Mouse (Mus musculus): ENCODE data around the gene Ssr2. TPM values are rescaled to one million over a fixed set of nuclear protein-coding genes. Genes with fewer than 3 reads are reported as not detected.

Ssr2 gene
- polyA plus RNA-seq, 1 experiment from 2014 or later = 135 TPM

GRCm38 (mm10) chr3:88633056-88633455 is 57.4 kb downstream of the Ssr2 start:
- Histone ChIP-seq H3K4me1 (peaks cover 3% of the 10 kb centered on the region; the same call in 1 of the 2 replicates), H3K4me2 (no peak overlapping the region), H3K9me3 (no peaks in the 10 kb centered on the region), H3K9ac (no peak overlapping the region), H3K36me3 (replicated peaks) (peaks cover 94% of the 10 kb centered on the region), H3K4me3 (replicated peaks) (no peak overlapping the region), H3K27ac (no peak overlapping the region), H3K27me3 (no peaks in the 10 kb centered on the region)
- WGBS = 95% methylated on average over 10 of the region's 10 CpGs
- ATAC-seq (ENCODE audit: low FRiP score) = no peak

- 92% methylated on average over 19 of the region's 19 CpGs for WGBS
These were observed 60.0 kb downstream of the Ssr2 start for GRCm38 (mm10) chr3:88635506-88636275.

GRCm38 (mm10) chr3:88636555-88636986 is 60.9 kb downstream of the Ssr2 start:
- no peaks in the 10 kb centered on the region for H3K9me3 ChIP-seq
- H3K27me3 ChIP-seq = no peaks in the 10 kb centered on the region
- ATAC-seq (ENCODE audit: low FRiP score) = no peak
- H3K4me2 ChIP-seq = no peak overlapping the region
- peaks cover 95% of the 10 kb centered on the region for H3K36me3 ChIP-seq (replicated peaks)
- H3K4me3 ChIP-seq (replicated peaks) = no peak overlapping the region
- no peaks in the 10 kb centered on the region for H3K4me1 ChIP-seq
- H3K27ac ChIP-seq = no peak overlapping the region
- 93% methylated on average over 8 of the region's 8 CpGs for WGBS
- H3K9ac ChIP-seq = no peak overlapping the region

More at GRCm38 (mm10) chr3:88635506-88636275, 60.0 kb downstream of the Ssr2 start:
- Histone ChIP-seq H3K9ac (no peak overlapping the region), H3K27ac (no peak overlapping the region), H3K27me3 (no peaks in the 10 kb centered on the region), H3K4me3 (replicated peaks) (no peak overlapping the region), H3K4me1 (no peaks in the 10 kb centered on the region), H3K4me2 (no peak overlapping the region), H3K36me3 (replicated peaks) (peaks cover 96% of the 10 kb centered on the region), H3K9me3 (no peaks in the 10 kb centered on the region)
- ATAC-seq (ENCODE audit: low FRiP score) = no peak

- no peak for ATAC-seq (ENCODE audit: low FRiP score)
- Histone ChIP-seq H3K27me3 (no peaks in the 10 kb centered on the region), H3K4me1 (no peaks in the 10 kb centered on the region), H3K9ac (no peak overlapping the region), H3K36me3 (replicated peaks) (peaks cover 95% of the 10 kb centered on the region), H3K4me3 (replicated peaks) (no peak overlapping the region), H3K27ac (no peak overlapping the region), H3K9me3 (no peaks in the 10 kb centered on the region), H3K4me2 (no peak overlapping the region)
- WGBS = 92% methylated on average over 5 of the region's 5 CpGs
These were observed 61.5 kb downstream of the Ssr2 start for GRCm38 (mm10) chr3:88637134-88637533.

MicroRNAs encoded within 50 kb of the gene (microRNA counts, 519-probe panel; counts per million panel counts)
- not detected for microRNA mmu-miR-1905

Small RNAs within 50 kb of the gene (microRNA-seq; reads per million reads assigned to microRNA genes)
- gene Mir1905 = not detected

Other genes starting within 250 kb of the Ssr2 start
- 1.9 and 3.3 TPM in 2 replicates for gene Tmem79, start 239.7 kb upstream of the Ssr2 start, polyA plus RNA-seq (2016; fragmentation: Nextera tagmentation; extraction: Ambion mirVana)
- 80.0 and 81.2 TPM in 2 replicates for gene Smg5, start 239.6 kb upstream of the Ssr2 start, polyA plus RNA-seq (2016; fragmentation: Nextera tagmentation; extraction: Ambion mirVana)
- gene Paqr6, start 211.3 kb upstream of the Ssr2 start, polyA plus RNA-seq (2016; fragmentation: Nextera tagmentation; extraction: Ambion mirVana) = 1.0 and 1.6 TPM in 2 replicates
- 0.18 TPM in 1 of 2 replicates, not detected in the other for gene Bglap3, start 203.1 kb upstream of the Ssr2 start, polyA plus RNA-seq (2016; fragmentation: Nextera tagmentation; extraction: Ambion mirVana)
- not detected in 2 replicates for gene Bglap2, start 197.2 kb upstream of the Ssr2 start, polyA plus RNA-seq (2016; fragmentation: Nextera tagmentation; extraction: Ambion mirVana)
- gene Bglap, start 191.4 kb upstream of the Ssr2 start, polyA plus RNA-seq (2016; fragmentation: Nextera tagmentation; extraction: Ambion mirVana) = not detected in 2 replicates
- 119 and 120 TPM in 2 replicates for gene Pmf1, start 165.5 kb upstream of the Ssr2 start, polyA plus RNA-seq (2016; fragmentation: Nextera tagmentation; extraction: Ambion mirVana)
- 22.7 and 24.9 TPM in 2 replicates for gene Slc25a44, start 150.7 kb upstream of the Ssr2 start, polyA plus RNA-seq (2016; fragmentation: Nextera tagmentation; extraction: Ambion mirVana)
- 15.3 and 16.0 TPM in 2 replicates for gene Sema4a, start 114.7 kb upstream of the Ssr2 start, polyA plus RNA-seq (2016; fragmentation: Nextera tagmentation; extraction: Ambion mirVana)
- 23.2 and 25.8 TPM in 2 replicates for gene Lmna, start 65.9 kb upstream of the Ssr2 start, polyA plus RNA-seq (2016; fragmentation: Nextera tagmentation; extraction: Ambion mirVana)
- gene Mex3a, start 43.5 kb upstream of the Ssr2 start, polyA plus RNA-seq (2016; fragmentation: Nextera tagmentation; extraction: Ambion mirVana) = 51.0 and 53.2 TPM in 2 replicates
- gene Rab25, start 27.6 kb upstream of the Ssr2 start, polyA plus RNA-seq (2016; fragmentation: Nextera tagmentation; extraction: Ambion mirVana) = 0.82 and 1.2 TPM in 2 replicates
- gene Lamtor2, start 22.8 kb upstream of the Ssr2 start, polyA plus RNA-seq (2016; fragmentation: Nextera tagmentation; extraction: Ambion mirVana) = 137 and 138 TPM in 2 replicates
- 64.1 and 64.4 TPM in 2 replicates for gene Ubqln4, start 22.1 kb upstream of the Ssr2 start, polyA plus RNA-seq (2016; fragmentation: Nextera tagmentation; extraction: Ambion mirVana)
- gene Arhgef2, start 30.1 kb downstream of the Ssr2 start, polyA plus RNA-seq (2016; fragmentation: Nextera tagmentation; extraction: Ambion mirVana) = 146 and 147 TPM in 2 replicates
- gene Rxfp4, start 77.3 kb downstream of the Ssr2 start, polyA plus RNA-seq (2016; fragmentation: Nextera tagmentation; extraction: Ambion mirVana) = not detected in 2 replicates
- 117 and 118 TPM in 2 replicates for gene Khdc4, start 109.9 kb downstream of the Ssr2 start, polyA plus RNA-seq (2016; fragmentation: Nextera tagmentation; extraction: Ambion mirVana)
- gene Rit1, start 141.0 kb downstream of the Ssr2 start, polyA plus RNA-seq (2016; fragmentation: Nextera tagmentation; extraction: Ambion mirVana) = 38.2 and 40.9 TPM in 2 replicates
- 200 and 213 TPM in 2 replicates for gene Syt11, start 199.3 kb downstream of the Ssr2 start, polyA plus RNA-seq (2016; fragmentation: Nextera tagmentation; extraction: Ambion mirVana)